Mouse (Mus musculus) right cerebral cortex, postnatal 25 days (tissue): ENCODE measurements around the gene Pkn3.

ENCODE experiments used
- DNase-seq: peaks from one replicate; pipeline ENCODE4 v3.0.0; 2022

Pkn3 gene

GRCm38 (mm10) chr2:30063791-30064190 lies 13.7 kb upstream of the Pkn3 start:
- DNase-seq, result no peak

DNA sequence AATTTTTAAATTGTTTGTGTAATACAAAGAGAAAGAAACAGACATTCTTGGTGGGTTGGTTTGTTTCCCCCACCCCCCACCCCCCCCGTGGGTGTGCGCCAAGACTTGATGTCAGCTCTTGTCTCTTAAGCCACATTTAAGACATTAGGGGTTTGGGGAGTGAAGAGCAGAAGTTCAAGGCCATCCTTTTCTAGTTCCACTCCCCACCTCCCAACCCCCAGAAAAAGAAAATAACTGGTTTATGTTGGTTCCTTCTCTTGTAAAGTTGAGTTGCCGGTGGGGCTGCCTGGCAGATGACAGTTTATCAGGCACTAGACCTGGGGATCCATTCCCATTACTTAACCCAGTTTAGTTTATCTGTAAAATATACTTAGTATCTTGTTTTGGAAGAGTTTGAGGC lies 13.2 kb upstream of the Pkn3 start:
- DNase-seq, result no peak

GRCm38 (mm10) chr2:30066046-30066901 lies 11.2 kb upstream of the Pkn3 start:
- DNase-seq, result peak; percentile 96

GRCm38 (mm10) chr2:30067031-30067888 lies 10.2 kb upstream of the Pkn3 start:
- peak; percentile 51 for DNase-seq

- DNase-seq, result no peak
Measured at GRCm38 (mm10) chr2:30067962-30068361, 9.5 kb upstream of the Pkn3 start.

DNA sequence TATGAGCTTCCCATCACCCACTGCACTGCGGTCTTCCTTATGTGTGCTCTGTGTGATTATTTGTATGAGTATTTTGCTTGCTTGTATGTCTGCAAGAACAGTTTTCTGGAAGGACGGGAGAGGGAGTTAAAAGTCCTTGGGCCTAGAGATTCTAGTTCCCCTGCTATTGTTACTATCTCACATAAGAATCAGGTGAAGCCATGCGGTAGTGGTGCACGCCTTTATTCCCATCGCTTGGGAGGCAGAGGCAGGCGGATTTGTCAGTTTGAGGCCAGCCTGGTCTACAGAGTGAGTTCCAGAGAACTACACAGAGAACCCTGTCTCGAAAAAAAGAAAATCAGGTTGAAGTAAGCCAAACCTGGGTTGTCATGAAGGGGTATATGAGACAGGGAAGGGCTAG lies 4.6 kb upstream of the Pkn3 start:
- no peak for DNase-seq

DNA sequence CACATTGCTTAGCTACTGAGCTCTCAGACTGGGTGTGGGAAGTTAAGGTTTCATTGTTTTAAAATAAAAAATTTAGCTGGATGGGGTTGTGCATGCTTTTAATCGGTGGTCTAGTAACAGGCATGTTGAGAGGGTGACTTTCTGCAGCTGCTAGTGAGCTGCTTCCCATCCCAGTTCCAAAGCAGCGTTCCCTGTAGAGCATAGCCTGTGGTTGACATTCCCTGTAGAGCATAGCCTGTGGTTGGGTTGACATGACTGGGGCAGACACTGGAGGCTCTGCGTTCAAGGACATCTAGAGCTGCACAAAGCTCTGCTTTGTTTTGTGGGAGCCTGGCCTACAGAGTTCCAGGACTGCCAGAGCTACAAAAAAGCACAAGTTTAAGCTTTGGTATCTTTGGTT lies 4.2 kb upstream of the Pkn3 start:
- no peak for DNase-seq

DNA sequence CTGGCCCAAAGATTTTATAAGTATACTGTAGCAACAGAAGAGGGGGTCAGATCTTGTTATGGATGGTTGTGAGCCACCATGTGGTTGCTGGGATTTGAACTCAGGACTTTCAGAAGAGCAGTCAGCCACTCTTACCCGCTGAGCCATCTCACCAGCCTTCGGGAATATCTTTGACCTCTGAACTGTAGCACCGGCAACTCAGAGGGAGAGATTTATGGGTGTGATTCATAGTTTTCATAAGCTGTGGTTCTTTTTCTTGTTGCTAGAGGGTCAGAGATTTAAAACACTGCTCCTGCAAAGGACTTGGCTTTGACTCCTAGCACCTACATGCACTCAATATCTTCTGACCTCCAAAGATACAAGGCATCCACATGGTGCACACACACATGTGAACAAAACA lies 1.9 kb upstream of the Pkn3 start:
- DNase-seq, result no peak

GRCm38 (mm10) chr2:30076439-30076838 lies 1.0 kb upstream of the Pkn3 start:
- DNase-seq, result no peak

GRCm38 (mm10) chr2:30076959-30077358 lies 525 bp upstream of the Pkn3 start:
- no peak for DNase-seq

DNA sequence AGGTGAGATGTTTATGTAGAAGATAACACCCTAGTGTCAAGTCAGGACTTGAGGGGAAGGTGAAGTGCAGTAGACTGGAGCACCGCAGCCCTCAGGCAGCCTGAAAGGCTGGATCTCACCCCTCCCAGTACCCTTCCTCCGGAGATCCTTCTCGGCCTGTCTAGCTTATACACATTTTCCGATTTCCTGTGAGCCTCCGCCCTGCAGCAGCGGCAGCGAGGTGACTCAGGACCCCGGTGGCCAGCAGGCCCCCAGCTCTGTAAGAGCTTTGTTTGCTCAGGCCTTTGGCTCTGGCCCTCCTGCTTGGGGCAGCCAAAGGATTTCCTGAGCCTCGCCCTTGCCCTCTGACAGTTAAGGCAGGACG lies 847 bp downstream of the Pkn3 start:
- DNase-seq, result no peak

GRCm38 (mm10) chr2:30078760-30079159 lies 1.3 kb downstream of the Pkn3 start:
- no peak for DNase-seq

DNA sequence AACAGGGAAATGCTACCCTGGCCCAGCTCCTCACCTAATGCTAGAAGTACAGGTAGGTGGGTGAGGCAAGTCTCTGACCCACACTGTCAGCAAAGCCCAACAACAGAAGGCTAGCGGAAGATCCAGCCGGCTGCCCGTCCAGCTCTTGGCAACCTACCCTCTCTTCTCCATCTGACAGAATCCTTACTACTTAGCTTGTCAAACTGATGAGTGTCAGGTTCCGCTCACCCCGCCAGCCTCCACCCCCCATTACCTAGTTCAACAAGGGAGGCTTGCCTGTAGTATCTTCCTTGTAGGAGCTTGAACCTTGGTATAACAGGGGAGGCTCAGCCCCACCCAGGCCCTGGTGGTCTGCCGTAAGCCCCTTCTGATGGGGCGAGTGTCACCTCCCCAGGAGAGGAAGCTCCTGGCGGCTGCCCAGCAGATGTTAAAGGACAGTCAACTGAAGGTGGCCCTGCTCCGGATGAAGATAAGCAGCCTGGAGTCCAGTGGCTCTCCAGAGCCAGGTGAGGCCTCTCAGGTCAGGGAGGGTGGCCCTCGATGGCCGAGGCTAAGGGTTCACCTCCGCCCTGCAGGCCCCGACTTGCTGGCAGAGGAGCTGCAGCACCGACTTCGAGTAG lies 2.8 kb downstream of the Pkn3 start:
- no peak for DNase-seq

DNA sequence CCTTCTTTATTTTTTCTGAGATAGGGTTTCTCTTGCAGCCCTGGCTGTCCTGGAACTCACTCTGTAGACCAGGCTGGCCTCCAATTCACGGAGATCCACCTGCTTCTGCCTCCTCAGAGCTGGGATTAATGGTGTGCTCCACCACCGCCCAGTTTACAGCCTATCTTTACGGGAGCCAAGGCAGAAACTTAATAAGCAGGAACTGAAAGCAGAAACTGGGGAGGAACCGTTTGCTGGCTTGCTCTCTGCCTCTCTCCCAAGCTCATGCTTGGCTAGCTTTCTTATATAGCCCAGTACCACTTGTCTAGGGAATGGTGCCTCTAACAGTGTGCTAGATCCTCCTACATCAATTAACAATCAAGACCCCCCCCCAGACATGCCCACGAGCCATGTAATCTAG lies 6.6 kb downstream of the Pkn3 start:
- no peak for DNase-seq

- DNase-seq, result no peak
Measured at GRCm38 (mm10) chr2:30084632-30085031, 7.1 kb downstream of the Pkn3 start.

- no peak for DNase-seq
Measured at GRCm38 (mm10) chr2:30087310-30087709, 9.8 kb downstream of the Pkn3 start.

DNA sequence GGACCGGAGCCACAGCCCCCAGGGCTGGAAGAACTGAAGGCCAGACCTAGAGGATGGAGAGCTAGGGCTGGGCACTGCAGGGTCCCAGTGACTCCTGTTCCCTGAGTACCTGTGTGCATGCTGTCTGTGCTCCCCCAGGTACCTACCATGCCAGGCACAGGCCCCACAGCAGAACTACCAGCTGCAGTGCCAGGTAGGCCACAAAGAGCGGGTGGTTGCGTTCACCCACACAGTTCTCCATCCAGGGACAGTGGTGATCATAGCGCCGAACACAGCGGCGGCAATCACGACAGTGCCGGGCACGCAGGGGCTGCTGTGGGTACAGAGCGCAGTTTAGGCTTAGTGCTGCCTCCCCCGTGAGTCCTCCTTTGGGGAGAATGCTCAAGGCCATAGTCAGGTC lies 14.0 kb downstream of the Pkn3 start:
- no peak for DNase-seq

- no peak for DNase-seq
Measured at GRCm38 (mm10) chr2:30092280-30092918, 14.9 kb downstream of the Pkn3 start.

- DNase-seq, result peak; percentile 93
Measured at GRCm38 (mm10) chr2:30093471-30094207, 16.2 kb downstream of the Pkn3 start, which contains the start of gene Zdhhc12. TSS of gene Zdhhc12 (minus strand) at chr2:30093648.

- DNase-seq, result no peak
Measured at GRCm38 (mm10) chr2:30094208-30094588, 16.7 kb downstream of the Pkn3 start.

GRCm38 (mm10) chr2:30095882-30096527 lies 18.5 kb downstream of the Pkn3 start:
- no peak for DNase-seq

DNA sequence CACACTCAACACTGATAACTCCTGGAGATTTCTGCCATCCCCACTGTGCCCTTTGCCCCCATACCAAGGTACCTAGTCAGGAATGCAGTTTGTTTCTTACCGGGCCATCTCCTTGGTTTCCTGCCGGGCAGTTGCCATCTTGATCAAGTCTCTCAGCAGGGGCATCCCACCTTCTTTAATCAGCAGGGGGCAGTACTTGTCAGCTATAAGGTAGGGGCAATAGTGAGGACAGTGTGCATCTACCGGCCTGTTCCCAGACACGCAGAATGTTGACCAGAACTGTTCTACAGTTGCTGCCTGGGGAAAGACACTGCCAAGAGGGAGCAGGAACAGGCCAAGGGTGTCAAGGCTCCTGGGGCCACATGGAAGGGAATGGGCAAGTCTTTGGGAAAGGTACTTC lies 22.7 kb downstream of the Pkn3 start:
- DNase-seq, result no peak
